Mouse (Mus musculus): ENCODE data around the gene 4930447F04Rik. TPM values are rescaled to one million over a fixed set of nuclear protein-coding genes. Genes with fewer than 3 reads are reported as not detected.

Gene 4930447F04Rik
- polyA plus RNA-seq (2014; fragmentation: Nextera tagmentation; extraction: Ambion mirVana) = not detected in 2 replicates

- no peaks in the 10 kb centered on the region for H3K27me3 ChIP-seq (replicated peaks; ENCODE audit: control insufficient read depth, insufficient read depth, low read length)
- H3K36me3 ChIP-seq (ENCODE audit: control insufficient read depth, insufficient read depth, low read length) = no peaks in the 10 kb centered on the region
- H3K4me1 ChIP-seq (replicated peaks; ENCODE audit: control insufficient read depth, insufficient read depth, low read length) = no peaks in the 10 kb centered on the region
- no peak within 1 kb of the TSS for H3K9ac ChIP-seq (ENCODE audit: low read length)
- DNase-seq (ENCODE audit: low spot score) (no peak), ATAC-seq (replicated peaks; ENCODE audit: low FRiP score, low TSS enrichment, low read depth) (no peak)
- no peak within 1 kb of the TSS for H3K27ac ChIP-seq (ENCODE audit: low read depth)
- H3K4me2 ChIP-seq (ENCODE audit: low read length) = no peak within 1 kb of the TSS
- H3K9me3 ChIP-seq (ENCODE audit: control insufficient read depth, low read length) = no peaks in the 10 kb centered on the region
- H3K4me3 ChIP-seq (ENCODE audit: low read depth, low read length) = no peak within 1 kb of the TSS
- 82% methylated on average over 1 of the region's 1 CpGs for WGBS
Measured at GRCm38 (mm10) chrX:66304124-66304523, at the start of gene 4930447F04Rik. Gene 4930447F04Rik, minus strand, starts transcription at chrX:66304224.

Data from intestine, embryonic 14.5 days (tissue).